Mouse (Mus musculus) embryonic facial prominence, embryonic 10.5 days (tissue): ENCODE data around the gene Dnajb4. TPM values are rescaled to one million over a fixed set of nuclear protein-coding genes. Genes with fewer than 3 reads are reported as not detected.

Experiments
- DNase-seq: peaks from one replicate; pipeline ENCODE4 v3.0.0-alpha.2; 2017; ENCODE audit warnings: low spot score
- H3K27ac ChIP-seq: fragments of 300-500 bp; sonication (generic); replicated peaks from 2 replicates; pipeline ENCODE4 v1.5.1; 2016; ENCODE audit warnings: mild to moderate bottlenecking
- H3K27me3 ChIP-seq: fragments of 300-500 bp; sonication (generic); replicated peaks from 2 replicates; pipeline ENCODE4 v1.6.1; 2016; ENCODE audit warnings: low read depth, mild to moderate bottlenecking; ENCODE audit not compliant: poor library complexity, severe bottlenecking
- H3K36me3 ChIP-seq: fragments of 300-500 bp; sonication (generic); replicated peaks from 2 replicates; pipeline ENCODE4 v1.6.1; 2016; ENCODE audit warnings: mild to moderate bottlenecking, moderate library complexity
- H3K4me1 ChIP-seq: fragments of 300-500 bp; sonication (generic); 2 replicates; pipeline ENCODE4 v1.6.1; 2016
- H3K4me3 ChIP-seq: fragments of 300-500 bp; sonication (generic); 2 replicates; pipeline ENCODE4 v1.5.1; 2016; ENCODE audit warnings: mild to moderate bottlenecking, moderate library complexity
- H3K9me3 ChIP-seq: fragments of 300-500 bp; sonication (generic); 2 replicates; pipeline ENCODE4 v1.6.1; 2016; ENCODE audit warnings: mild to moderate bottlenecking
- WGBS: fragments of 180-500 bp; shearing (Covaris S2); methylation state at CpG from one replicate; pipeline ENCODE4 v1.1.7; 2016; 5-methylcytosine and 5-hydroxymethylcytosine counted together
- polyA plus RNA-seq: library from polyadenylated mRNA; unstranded; fragments of >200 nt; fragmentation: Nextera tagmentation; extraction: Ambion mirVana; gene quantifications from 2 replicates; pipeline ENCODE4 v1.2.1, GENCODE M21; 2016

Gene Dnajb4
- polyA plus RNA-seq, 1 experiment from 2014 or later, result 20.1 TPM

- WGBS, result under 1% methylated on average over 53 of the region's 53 CpGs
- Histone ChIP-seq H3K4me1 (peaks cover 24% of the 10 kb centered on the region), H3K27me3 (peaks cover 51% of the 10 kb centered on the region), H3K9me3 (no peaks in the 10 kb centered on the region), H3K27ac (peak overlapping the region; percentile 81), H3K36me3 (no peaks in the 10 kb centered on the region), H3K4me3 (peak overlapping the region; percentile 66)
- DNase-seq, result peak; percentile 72
Measured at GRCm38 (mm10) chr3:152165351-152166098, 44.6 kb downstream of the Dnajb4 start.

GRCm38 (mm10) chr3:152165014-152165350 is 45.1 kb downstream of the Dnajb4 start:
- Histone ChIP-seq H3K27ac (peak overlapping the region; percentile 81; the same call in 1 of the 2 replicates), H3K36me3 (no peaks in the 10 kb centered on the region), H3K9me3 (no peaks in the 10 kb centered on the region), H3K4me3 (peak overlapping the region; percentile 66), H3K4me1 (peaks cover 24% of the 10 kb centered on the region), H3K27me3 (peaks cover 52% of the 10 kb centered on the region)
- 22% methylated on average over 9 of the region's 9 CpGs for WGBS
- no peak for DNase-seq

- Histone ChIP-seq H3K27ac (no peak overlapping the region), H3K27me3 (peaks cover 47% of the 10 kb centered on the region), H3K36me3 (no peaks in the 10 kb centered on the region), H3K9me3 (no peaks in the 10 kb centered on the region), H3K4me3 (no peak overlapping the region), H3K4me1 (peaks cover 24% of the 10 kb centered on the region)
- WGBS, result 88% methylated on average over 8 of the region's 8 CpGs
- no peak for DNase-seq
Measured at GRCm38 (mm10) chr3:152163320-152163719, 46.8 kb downstream of the Dnajb4 start.

GRCm38 (mm10) chr3:152160607-152161006 is 49.5 kb downstream of the Dnajb4 start:
- no peak for DNase-seq
- Histone ChIP-seq H3K27ac (no peak overlapping the region), H3K9me3 (no peaks in the 10 kb centered on the region), H3K4me3 (no peak overlapping the region), H3K36me3 (no peaks in the 10 kb centered on the region), H3K27me3 (peaks cover 23% of the 10 kb centered on the region), H3K4me1 (peaks cover 7% of the 10 kb centered on the region)
- 62% methylated on average over 4 of the region's 4 CpGs for WGBS

- Histone ChIP-seq H3K4me3 (no peak overlapping the region), H3K27ac (no peak overlapping the region), H3K27me3 (peaks cover 10% of the 10 kb centered on the region; the same call in 1 of the 2 replicates), H3K36me3 (no peaks in the 10 kb centered on the region), H3K9me3 (no peaks in the 10 kb centered on the region), H3K4me1 (no peaks in the 10 kb centered on the region; the same call in 1 of the 2 replicates)
- no peak for DNase-seq
Measured at GRCm38 (mm10) chr3:152159321-152159720, 50.8 kb downstream of the Dnajb4 start.

- WGBS, result 75% methylated on average over 10 of the region's 10 CpGs
- no peak overlapping the region for H3K27ac ChIP-seq
- DNase-seq, result no peak
Measured at GRCm38 (mm10) chr3:152158344-152159291, 51.5 kb downstream of the Dnajb4 start.

GRCm38 (mm10) chr3:152156816-152157496 is 53.1 kb downstream of the Dnajb4 start:
- H3K9me3 ChIP-seq, result no peaks in the 10 kb centered on the region
- WGBS, result 79% methylated on average over 23 of the region's 23 CpGs
- peaks cover 6% of the 10 kb centered on the region; the same call in 1 of the 2 replicates for H3K4me1 ChIP-seq
- H3K27me3 ChIP-seq, result 0 out of 2 replicates have a peak, but pooled peaks cover 5% of the 10 kb centered on the region
- no peak overlapping the region for H3K4me3 ChIP-seq
- DNase-seq, result no peak
- no peak overlapping the region for H3K27ac ChIP-seq
- H3K36me3 ChIP-seq, result no peaks in the 10 kb centered on the region

More at GRCm38 (mm10) chr3:152158344-152159291, 51.5 kb downstream of the Dnajb4 start:
- H3K4me3 ChIP-seq, result no peak overlapping the region
- no peaks in the 10 kb centered on the region for H3K36me3 ChIP-seq
- 0 out of 2 replicates have a peak, but pooled peaks cover 8% of the 10 kb centered on the region for H3K27me3 ChIP-seq
- no peaks in the 10 kb centered on the region for H3K9me3 ChIP-seq
- no peaks in the 10 kb centered on the region; the same call in 1 of the 2 replicates for H3K4me1 ChIP-seq

- Histone ChIP-seq H3K4me1 (peaks cover 9% of the 10 kb centered on the region; the same call in 1 of the 2 replicates), H3K36me3 (no peaks in the 10 kb centered on the region), H3K27me3 (0 out of 2 replicates have a peak, but pooled peaks cover under 1% of the 10 kb centered on the region), H3K4me3 (no peak overlapping the region), H3K9me3 (no peaks in the 10 kb centered on the region), H3K27ac (no peak overlapping the region)
- 51% methylated on average over 11 of the region's 11 CpGs for WGBS
- no peak for DNase-seq
Measured at GRCm38 (mm10) chr3:152155296-152155948, 54.7 kb downstream of the Dnajb4 start.

- 90% methylated on average over 5 of the region's 5 CpGs for WGBS
- Histone ChIP-seq H3K36me3 (no peaks in the 10 kb centered on the region), H3K4me3 (no peak overlapping the region), H3K4me1 (peaks cover 9% of the 10 kb centered on the region; the same call in 1 of the 2 replicates), H3K9me3 (no peaks in the 10 kb centered on the region), H3K27me3 (no peaks in the 10 kb centered on the region), H3K27ac (no peak overlapping the region)
- no peak for DNase-seq
Measured at GRCm38 (mm10) chr3:152154095-152154494, 56.0 kb downstream of the Dnajb4 start.

- H3K27ac ChIP-seq, result no peak overlapping the region
- H3K36me3 ChIP-seq, result no peaks in the 10 kb centered on the region
- H3K4me1 ChIP-seq, result peaks cover 9% of the 10 kb centered on the region; the same call in 1 of the 2 replicates
- H3K9me3 ChIP-seq, result no peaks in the 10 kb centered on the region
- 90% methylated on average over 2 of the region's 2 CpGs for WGBS
- no peaks in the 10 kb centered on the region for H3K27me3 ChIP-seq
- DNase-seq, result no peak
- no peak overlapping the region for H3K4me3 ChIP-seq
Measured at GRCm38 (mm10) chr3:152153152-152153551, 57.0 kb downstream of the Dnajb4 start.

GRCm38 (mm10) chr3:152152483-152152804 is 57.7 kb downstream of the Dnajb4 start:
- H3K9me3 ChIP-seq, result no peaks in the 10 kb centered on the region
- no peaks in the 10 kb centered on the region for H3K36me3 ChIP-seq
- no peak for DNase-seq
- H3K4me1 ChIP-seq, result peaks cover 12% of the 10 kb centered on the region; the same call in 1 of the 2 replicates
- H3K27ac ChIP-seq, result no peak overlapping the region
- 95% methylated on average over 1 of the region's 1 CpGs for WGBS
- no peak overlapping the region for H3K4me3 ChIP-seq
- H3K27me3 ChIP-seq, result no peaks in the 10 kb centered on the region
